Mouse (Mus musculus): Measurements from ENCODE around the gene Cnot10. TPM values are rescaled to one million over a fixed set of nuclear protein-coding genes. Genes with fewer than 3 reads are reported as not detected.

Gene Cnot10
- polyA plus RNA-seq, 1 experiment from 2014 or later, result 64.6 TPM

DNA sequence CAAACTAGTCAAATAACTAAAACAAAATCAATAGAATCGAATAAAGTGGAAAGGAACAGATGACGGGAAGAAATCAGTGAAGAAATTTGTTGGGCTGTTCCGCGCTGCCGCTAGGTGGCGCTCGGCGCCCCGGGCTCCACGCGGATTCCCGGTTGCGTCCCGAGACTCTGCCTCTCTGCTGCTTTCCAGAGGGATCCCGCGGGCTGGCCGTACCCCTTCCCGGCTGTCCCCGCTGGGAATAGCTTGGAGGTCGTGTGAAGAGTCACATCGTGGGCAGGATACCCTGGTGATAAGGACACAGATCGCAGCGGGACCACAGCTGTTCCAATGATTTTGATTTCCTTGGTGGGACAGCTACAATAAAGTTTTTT, 56.2 kb downstream of the Cnot10 start:
- H3K36me3 ChIP-seq (ENCODE audit: control insufficient read depth, insufficient read depth, low read length), result peaks cover 12% of the 10 kb centered on the region
- H3K4me3 ChIP-seq (ENCODE audit: low read depth, low read length), result peak overlapping the region; percentile 38
- 0 out of 2 replicates have a peak, but pooled peaks cover 4% of the 10 kb centered on the region for H3K4me1 ChIP-seq (ENCODE audit: control insufficient read depth, insufficient read depth, low read length)
- peak; percentile 67; the same call in 1 of the 2 replicates for ATAC-seq (ENCODE audit: insufficient number of reproducible peaks, insufficient read depth, low FRiP score, low read depth)
- peak overlapping the region; percentile 84 for H3K4me2 ChIP-seq (replicated peaks; ENCODE audit: low read depth, low read length)
- no peaks in the 10 kb centered on the region for H3K9me3 ChIP-seq (ENCODE audit: control insufficient read depth, low read depth, low read length)
- under 1% methylated on average over 23 of the region's 23 CpGs for WGBS
- peak overlapping the region; percentile 28; the same call in 1 of the 2 replicates for H3K9ac ChIP-seq (replicated peaks; ENCODE audit: low read depth, low read length)
- peak overlapping the region; percentile 74 for H3K27ac ChIP-seq (ENCODE audit: low read length)
- H3K27me3 ChIP-seq (ENCODE audit: control insufficient read depth, insufficient read depth, low read length), result no peaks in the 10 kb centered on the region

GRCm38 (mm10) chr9:114578646-114579045, 61.3 kb downstream of the Cnot10 start:
- Histone ChIP-seq H3K27ac (ENCODE audit: low read length) (no peak overlapping the region), H3K4me1 (ENCODE audit: control insufficient read depth, insufficient read depth, low read length) (no peaks in the 10 kb centered on the region), H3K4me2 (replicated peaks; ENCODE audit: low read depth, low read length) (no peak overlapping the region), H3K36me3 (ENCODE audit: control insufficient read depth, insufficient read depth, low read length) (no peaks in the 10 kb centered on the region), H3K4me3 (ENCODE audit: low read depth, low read length) (no peak overlapping the region), H3K9me3 (ENCODE audit: control insufficient read depth, low read depth, low read length) (no peaks in the 10 kb centered on the region), H3K9ac (replicated peaks; ENCODE audit: low read depth, low read length) (no peak overlapping the region), H3K27me3 (ENCODE audit: control insufficient read depth, insufficient read depth, low read length) (no peaks in the 10 kb centered on the region)
- ATAC-seq (ENCODE audit: insufficient number of reproducible peaks, insufficient read depth, low FRiP score, low read depth), result no peak
- 53% methylated on average over 11 of the region's 11 CpGs for WGBS

DNA sequence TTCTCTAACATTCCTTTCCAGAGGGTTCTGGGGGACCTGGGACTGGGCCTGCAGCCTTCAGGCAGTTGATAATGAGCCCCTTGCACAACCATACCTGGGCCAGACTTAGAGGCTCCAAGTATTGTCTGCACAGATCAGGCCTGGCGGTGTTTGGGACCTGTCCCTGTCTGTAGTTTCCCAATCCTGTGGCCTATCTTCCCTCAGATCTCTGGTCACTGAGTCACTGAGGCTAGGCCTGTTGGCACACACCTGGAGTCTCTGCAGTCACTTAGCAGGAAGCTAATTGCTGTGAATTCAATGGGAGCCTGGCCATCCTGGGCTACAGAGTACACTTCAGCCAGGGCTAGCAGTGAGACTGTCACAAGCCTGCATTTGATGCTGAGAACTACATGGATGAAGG, 64.0 kb downstream of the Cnot10 start:
- no peaks in the 10 kb centered on the region for H3K9me3 ChIP-seq (ENCODE audit: control insufficient read depth, low read depth, low read length)
- H3K4me3 ChIP-seq (ENCODE audit: low read depth, low read length), result no peak overlapping the region
- H3K4me1 ChIP-seq (ENCODE audit: control insufficient read depth, insufficient read depth, low read length), result no peaks in the 10 kb centered on the region
- ATAC-seq (ENCODE audit: insufficient number of reproducible peaks, insufficient read depth, low FRiP score, low read depth), result no peak
- H3K36me3 ChIP-seq (ENCODE audit: control insufficient read depth, insufficient read depth, low read length), result no peaks in the 10 kb centered on the region
- no peak overlapping the region for H3K9ac ChIP-seq (replicated peaks; ENCODE audit: low read depth, low read length)
- H3K4me2 ChIP-seq (replicated peaks; ENCODE audit: low read depth, low read length), result no peak overlapping the region
- H3K27me3 ChIP-seq (ENCODE audit: control insufficient read depth, insufficient read depth, low read length), result no peaks in the 10 kb centered on the region
- WGBS, result 91% methylated on average over 1 of the region's 1 CpGs
- no peak overlapping the region for H3K27ac ChIP-seq (ENCODE audit: low read length)

- Histone ChIP-seq H3K27me3 (ENCODE audit: control insufficient read depth, insufficient read depth, low read length) (no peaks in the 10 kb centered on the region), H3K4me3 (ENCODE audit: low read depth, low read length) (no peak overlapping the region), H3K9me3 (ENCODE audit: control insufficient read depth, low read depth, low read length) (no peaks in the 10 kb centered on the region), H3K4me1 (ENCODE audit: control insufficient read depth, insufficient read depth, low read length) (no peaks in the 10 kb centered on the region), H3K4me2 (replicated peaks; ENCODE audit: low read depth, low read length) (no peak overlapping the region), H3K36me3 (ENCODE audit: control insufficient read depth, insufficient read depth, low read length) (no peaks in the 10 kb centered on the region), H3K9ac (replicated peaks; ENCODE audit: low read depth, low read length) (no peak overlapping the region), H3K27ac (ENCODE audit: low read length) (no peak overlapping the region)
- 53% methylated on average over 5 of the region's 5 CpGs for WGBS
- ATAC-seq (ENCODE audit: insufficient number of reproducible peaks, insufficient read depth, low FRiP score, low read depth), result no peak
Observed at GRCm38 (mm10) chr9:114573528-114573927, 66.5 kb downstream of the Cnot10 start.

DNA sequence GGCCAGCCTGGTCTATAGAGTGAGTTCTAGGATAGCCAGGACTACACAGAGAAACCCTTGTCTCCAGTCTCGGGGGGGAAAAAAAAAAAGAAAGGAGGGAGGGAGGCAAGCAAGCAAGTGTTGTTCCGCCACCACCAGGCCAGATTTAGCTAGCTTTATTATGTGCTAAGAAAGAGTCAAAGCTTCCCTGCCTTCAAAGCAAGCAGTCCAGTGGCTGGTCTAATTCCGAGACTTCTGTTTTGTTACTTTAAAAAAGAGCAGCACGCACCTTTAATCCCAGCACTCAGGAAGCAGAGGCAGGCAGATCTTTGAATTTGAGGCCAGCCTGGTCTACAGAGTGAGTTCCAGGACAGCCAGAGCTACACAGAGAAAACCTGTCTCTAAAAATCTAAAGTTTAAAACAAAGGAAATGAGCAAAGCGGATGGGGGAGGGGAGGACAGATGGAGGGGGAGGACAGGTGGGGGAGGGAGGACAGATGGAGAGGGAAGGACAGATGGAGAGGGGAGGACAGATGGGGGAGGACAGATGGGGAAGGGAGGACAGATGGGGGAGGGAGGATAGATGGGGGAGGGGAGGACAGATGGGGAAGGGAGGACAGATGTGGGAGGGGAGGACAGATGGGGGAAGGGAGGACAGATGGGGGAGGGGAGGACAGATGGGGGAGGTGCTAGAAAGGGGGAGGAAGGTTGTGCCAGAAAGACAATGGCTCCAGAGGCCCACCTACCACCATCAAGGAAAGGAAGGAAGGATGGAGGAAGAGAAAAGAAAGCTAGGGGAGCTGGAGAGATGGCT, 71.1 kb downstream of the Cnot10 start:
- WGBS, result 85% methylated on average over 5 of the region's 5 CpGs
- no peak overlapping the region for H3K4me3 ChIP-seq (ENCODE audit: low read depth, low read length)
- H3K36me3 ChIP-seq (ENCODE audit: control insufficient read depth, insufficient read depth, low read length), result no peaks in the 10 kb centered on the region
- 0 out of 2 replicates have a peak, but pooled peaks cover 2% of the 10 kb centered on the region for H3K4me1 ChIP-seq (ENCODE audit: control insufficient read depth, insufficient read depth, low read length)
- H3K9ac ChIP-seq (replicated peaks; ENCODE audit: low read depth, low read length), result no peak overlapping the region
- no peak for ATAC-seq (ENCODE audit: insufficient number of reproducible peaks, insufficient read depth, low FRiP score, low read depth)
- H3K9me3 ChIP-seq (ENCODE audit: control insufficient read depth, low read depth, low read length), result no peaks in the 10 kb centered on the region
- H3K27me3 ChIP-seq (ENCODE audit: control insufficient read depth, insufficient read depth, low read length), result no peaks in the 10 kb centered on the region
- no peak overlapping the region for H3K4me2 ChIP-seq (replicated peaks; ENCODE audit: low read depth, low read length)
- H3K27ac ChIP-seq (ENCODE audit: low read length), result no peak overlapping the region

DNA sequence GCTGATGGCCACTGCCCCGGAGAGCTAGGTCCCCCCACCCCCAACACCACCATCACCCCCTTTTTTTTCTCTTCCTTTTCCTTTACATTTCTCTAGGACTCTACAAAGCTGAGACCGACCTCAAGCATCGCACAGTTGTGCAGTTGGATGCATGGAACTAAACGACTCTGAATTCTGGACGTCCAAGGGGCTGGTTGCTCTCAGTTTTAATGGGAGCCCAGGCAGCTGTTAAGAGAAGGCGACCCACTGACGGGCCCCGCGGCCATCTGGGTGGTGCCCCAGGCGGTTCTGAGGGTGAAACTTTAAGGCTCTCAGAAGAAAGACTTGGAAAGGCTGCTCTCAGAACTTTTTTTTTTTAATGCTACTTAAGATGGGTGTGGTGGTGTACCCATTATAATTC, 75.3 kb downstream of the Cnot10 start:
- Histone ChIP-seq H3K27ac (ENCODE audit: low read length) (peak overlapping the region; percentile 93; the same call in 1 of the 2 replicates), H3K4me3 (ENCODE audit: low read depth, low read length) (peak overlapping the region; percentile 59), H3K4me2 (replicated peaks; ENCODE audit: low read depth, low read length) (peak overlapping the region; percentile 92), H3K9me3 (ENCODE audit: control insufficient read depth, low read depth, low read length) (no peaks in the 10 kb centered on the region), H3K9ac (replicated peaks; ENCODE audit: low read depth, low read length) (peak overlapping the region; percentile 67; the same call in 1 of the 2 replicates), H3K27me3 (ENCODE audit: control insufficient read depth, insufficient read depth, low read length) (peaks cover 4% of the 10 kb centered on the region; the same call in 1 of the 2 replicates), H3K36me3 (ENCODE audit: control insufficient read depth, insufficient read depth, low read length) (no peaks in the 10 kb centered on the region), H3K4me1 (ENCODE audit: control insufficient read depth, insufficient read depth, low read length) (peaks cover 9% of the 10 kb centered on the region; the same call in 1 of the 2 replicates)
- ATAC-seq (ENCODE audit: insufficient number of reproducible peaks, insufficient read depth, low FRiP score, low read depth), result no peak
- WGBS, result 3% methylated on average over 10 of the region's 10 CpGs

DNA sequence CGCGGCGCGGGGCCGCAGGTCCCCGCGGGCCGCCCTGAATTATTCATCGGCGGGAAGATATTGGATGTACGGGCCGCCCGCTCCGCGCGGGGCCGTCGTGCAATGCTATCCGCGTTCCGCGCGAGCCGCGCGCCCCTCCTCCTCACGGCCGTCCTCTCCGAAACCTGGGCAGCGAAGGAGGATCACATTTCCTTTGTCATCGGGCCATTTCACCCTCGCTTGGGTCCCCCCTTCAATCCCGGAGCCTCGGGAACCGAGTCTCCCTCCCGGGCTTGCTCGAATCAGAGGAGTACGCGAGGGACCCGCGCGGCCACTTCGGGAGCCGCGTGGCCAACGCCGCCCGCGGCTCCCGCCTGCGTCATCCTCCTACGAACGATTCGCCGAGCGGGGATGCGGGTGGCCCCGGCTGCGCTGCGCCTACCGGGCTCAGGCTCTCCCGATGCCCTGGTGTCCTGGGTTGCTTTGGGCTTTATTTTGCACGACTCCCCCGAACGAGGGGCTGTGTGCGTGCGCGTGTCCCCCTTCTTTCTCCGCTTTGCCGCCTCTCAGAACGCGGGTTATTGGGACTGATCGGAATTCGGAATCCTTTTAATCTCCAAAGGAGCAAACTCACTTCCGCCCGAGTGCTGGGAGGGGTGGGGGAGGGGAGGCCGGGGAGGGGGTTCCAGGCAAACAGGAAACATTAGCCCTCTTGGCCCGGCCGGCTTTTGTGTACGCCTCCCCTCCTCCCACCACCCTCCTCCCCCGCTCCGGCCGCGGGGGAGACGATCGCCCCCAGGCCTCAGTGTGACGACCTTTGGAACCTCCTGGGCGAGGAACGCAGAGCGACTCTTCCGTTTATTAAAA, 76.0 kb downstream of the Cnot10 start, which contains the start of gene Trim71:
Trim71 (minus strand) TSS at position 609 of the 846 bp plus-strand sequence.
- WGBS, result under 1% methylated on average over 77 of the region's 91 CpGs
- peak within 1 kb of the TSS; percentile 93 for H3K27ac ChIP-seq (ENCODE audit: low read length)
- H3K27me3 ChIP-seq (ENCODE audit: control insufficient read depth, insufficient read depth, low read length), result peaks cover 4% of the 10 kb centered on the region; the same call in 1 of the 2 replicates
- peak; percentile 51 for ATAC-seq (ENCODE audit: insufficient number of reproducible peaks, insufficient read depth, low FRiP score, low read depth)
- no peaks in the 10 kb centered on the region for H3K36me3 ChIP-seq (ENCODE audit: control insufficient read depth, insufficient read depth, low read length)
- peak within 1 kb of the TSS; percentile 59 for H3K4me3 ChIP-seq (ENCODE audit: low read depth, low read length)
- peak within 1 kb of the TSS; percentile 67 for H3K9ac ChIP-seq (replicated peaks; ENCODE audit: low read depth, low read length)
- H3K4me1 ChIP-seq (ENCODE audit: control insufficient read depth, insufficient read depth, low read length), result peaks cover 9% of the 10 kb centered on the region; the same call in 1 of the 2 replicates
- peak within 1 kb of the TSS; percentile 92 for H3K4me2 ChIP-seq (replicated peaks; ENCODE audit: low read depth, low read length)
- no peaks in the 10 kb centered on the region for H3K9me3 ChIP-seq (ENCODE audit: control insufficient read depth, low read depth, low read length)

Measured in stomach, embryonic 14.5 days (tissue).